Mouse (Mus musculus): ENCODE measurements around the gene Brsk2. TPM values are rescaled to one million over a fixed set of nuclear protein-coding genes. Genes with fewer than 3 reads are reported as not detected.

Brsk2 gene
- polyA plus RNA-seq, 1 experiment from 2014 or later, result 0.88 TPM

- WGBS, result 29% methylated on average over 7 of the region's 7 CpGs
- Histone ChIP-seq H3K4me1 (ENCODE audit: insufficient read depth) (no peaks in the 10 kb centered on the region), H3K4me2 (no peak overlapping the region), H3K9me3 (ENCODE audit: low read depth, low read length) (no peaks in the 10 kb centered on the region), H3K27ac (ENCODE audit: low read depth) (no peak overlapping the region), H3K27me3 (ENCODE audit: insufficient read depth, low read length) (no peaks in the 10 kb centered on the region), H3K36me3 (ENCODE audit: insufficient read depth) (no peaks in the 10 kb centered on the region), H3K9ac (no peak overlapping the region), H3K4me3 (ENCODE audit: low read depth, low read length) (no peak overlapping the region)
- DNase-seq (peak; percentile 79), ATAC-seq (ENCODE audit: insufficient read depth) (no peak; the same call in 1 of the 2 replicates)
- peak; percentile 45 for TF ChIP-seq CTCF (IDR thresholded peaks at IDR 0.05; ENCODE audit: low read depth)
Measured at GRCm38 (mm10) chr7:141972831-141973619, 23.5 kb downstream of the Brsk2 start.

- no peaks in the 10 kb centered on the region for H3K4me1 ChIP-seq (ENCODE audit: insufficient read depth)
- no peaks in the 10 kb centered on the region for H3K36me3 ChIP-seq (ENCODE audit: insufficient read depth)
- no peak overlapping the region for H3K9ac ChIP-seq
- TF ChIP-seq CTCF (IDR thresholded peaks at IDR 0.05; ENCODE audit: low read depth), result no peak
- WGBS, result 76% methylated on average over 6 of the region's 6 CpGs
- no peaks in the 10 kb centered on the region for H3K27me3 ChIP-seq (ENCODE audit: insufficient read depth, low read length)
- no peaks in the 10 kb centered on the region for H3K9me3 ChIP-seq (ENCODE audit: low read depth, low read length)
- no peak overlapping the region for H3K4me2 ChIP-seq
- no peak overlapping the region for H3K4me3 ChIP-seq (ENCODE audit: low read depth, low read length)
- ATAC-seq (ENCODE audit: insufficient read depth), result no peak
- no peak overlapping the region for H3K27ac ChIP-seq (ENCODE audit: low read depth)
- DNase-seq, result no peak
Measured at GRCm38 (mm10) chr7:141978003-141978402, 28.5 kb downstream of the Brsk2 start.

- ATAC-seq (ENCODE audit: insufficient read depth) (no peak), DNase-seq (no peak)
- no peak for TF ChIP-seq CTCF (IDR thresholded peaks at IDR 0.05; ENCODE audit: low read depth)
- no peak overlapping the region for H3K4me2 ChIP-seq
- H3K9me3 ChIP-seq (ENCODE audit: low read depth, low read length), result no peaks in the 10 kb centered on the region
- no peak overlapping the region for H3K9ac ChIP-seq
- H3K4me1 ChIP-seq (ENCODE audit: insufficient read depth), result no peaks in the 10 kb centered on the region
- WGBS, result 93% methylated on average over 4 of the region's 4 CpGs
- no peaks in the 10 kb centered on the region for H3K36me3 ChIP-seq (ENCODE audit: insufficient read depth)
- H3K4me3 ChIP-seq (ENCODE audit: low read depth, low read length), result no peak overlapping the region
- H3K27me3 ChIP-seq (ENCODE audit: insufficient read depth, low read length), result no peaks in the 10 kb centered on the region
- no peak overlapping the region for H3K27ac ChIP-seq (ENCODE audit: low read depth)
Measured at GRCm38 (mm10) chr7:141979247-141979646, 29.7 kb downstream of the Brsk2 start.

- H3K36me3 ChIP-seq (ENCODE audit: insufficient read depth), result no peaks in the 10 kb centered on the region
- no peaks in the 10 kb centered on the region for H3K9me3 ChIP-seq (ENCODE audit: low read depth, low read length)
- 84% methylated on average over 7 of the region's 7 CpGs for WGBS
- no peak overlapping the region for H3K4me2 ChIP-seq
- no peak overlapping the region for H3K4me3 ChIP-seq (ENCODE audit: low read depth, low read length)
- no peak overlapping the region for H3K9ac ChIP-seq
- no peaks in the 10 kb centered on the region for H3K27me3 ChIP-seq (ENCODE audit: insufficient read depth, low read length)
- DNase-seq, result no peak
- H3K27ac ChIP-seq (ENCODE audit: low read depth), result no peak overlapping the region
- TF ChIP-seq CTCF (IDR thresholded peaks at IDR 0.05; ENCODE audit: low read depth), result no peak
- ATAC-seq (ENCODE audit: insufficient read depth), result no peak
- H3K4me1 ChIP-seq (ENCODE audit: insufficient read depth), result no peaks in the 10 kb centered on the region
Measured at GRCm38 (mm10) chr7:141981237-141981636, 31.7 kb downstream of the Brsk2 start.

GRCm38 (mm10) chr7:141988314-141988806 is 38.8 kb downstream of the Brsk2 start:
- no peak for DNase-seq

GRCm38 (mm10) chr7:141991183-141991582 is 41.6 kb downstream of the Brsk2 start:
- DNase-seq (peak; percentile 37), ATAC-seq (ENCODE audit: insufficient read depth) (no peak)
- WGBS, result 67% methylated on average over 2 of the region's 2 CpGs

More at GRCm38 (mm10) chr7:141988314-141988806, 38.8 kb downstream of the Brsk2 start:
- no peaks in the 10 kb centered on the region for H3K4me1 ChIP-seq (ENCODE audit: insufficient read depth)
- H3K4me3 ChIP-seq (ENCODE audit: low read depth, low read length), result no peak overlapping the region
- no peak overlapping the region for H3K9ac ChIP-seq
- no peak overlapping the region for H3K4me2 ChIP-seq
- H3K9me3 ChIP-seq (ENCODE audit: low read depth, low read length), result no peaks in the 10 kb centered on the region
- no peaks in the 10 kb centered on the region for H3K27me3 ChIP-seq (ENCODE audit: insufficient read depth, low read length)
- no peak for ATAC-seq (ENCODE audit: insufficient read depth)
- TF ChIP-seq CTCF (IDR thresholded peaks at IDR 0.05; ENCODE audit: low read depth), result no peak
- WGBS, result 82% methylated on average over 7 of the region's 7 CpGs
- no peak overlapping the region for H3K27ac ChIP-seq (ENCODE audit: low read depth)
- H3K36me3 ChIP-seq (ENCODE audit: insufficient read depth), result no peaks in the 10 kb centered on the region

GRCm38 (mm10) chr7:141994121-141994520 is 44.6 kb downstream of the Brsk2 start:
- no peak for TF ChIP-seq CTCF (IDR thresholded peaks at IDR 0.05; ENCODE audit: low read depth)
- H3K36me3 ChIP-seq (ENCODE audit: insufficient read depth), result no peaks in the 10 kb centered on the region
- no peak overlapping the region for H3K27ac ChIP-seq (ENCODE audit: low read depth)
- H3K27me3 ChIP-seq (ENCODE audit: insufficient read depth, low read length), result no peaks in the 10 kb centered on the region
- WGBS, result 77% methylated on average over 4 of the region's 4 CpGs
- DNase-seq (no peak), ATAC-seq (ENCODE audit: insufficient read depth) (no peak)
- H3K4me1 ChIP-seq (ENCODE audit: insufficient read depth), result no peaks in the 10 kb centered on the region
- no peak overlapping the region for H3K9ac ChIP-seq
- H3K9me3 ChIP-seq (ENCODE audit: low read depth, low read length), result no peaks in the 10 kb centered on the region
- no peak overlapping the region for H3K4me3 ChIP-seq (ENCODE audit: low read depth, low read length)
- no peak overlapping the region for H3K4me2 ChIP-seq

More at GRCm38 (mm10) chr7:141991183-141991582, 41.6 kb downstream of the Brsk2 start:
- no peaks in the 10 kb centered on the region for H3K9me3 ChIP-seq (ENCODE audit: low read depth, low read length)
- no peak for TF ChIP-seq CTCF (IDR thresholded peaks at IDR 0.05; ENCODE audit: low read depth)
- H3K4me2 ChIP-seq, result no peak overlapping the region
- no peaks in the 10 kb centered on the region for H3K4me1 ChIP-seq (ENCODE audit: insufficient read depth)
- no peak overlapping the region for H3K4me3 ChIP-seq (ENCODE audit: low read depth, low read length)
- no peak overlapping the region for H3K9ac ChIP-seq
- no peaks in the 10 kb centered on the region for H3K36me3 ChIP-seq (ENCODE audit: insufficient read depth)
- no peak overlapping the region for H3K27ac ChIP-seq (ENCODE audit: low read depth)
- no peaks in the 10 kb centered on the region for H3K27me3 ChIP-seq (ENCODE audit: insufficient read depth, low read length)
